Mouse (Mus musculus) MEL (cell line): Measurements from ENCODE around the gene Fam160a1. TPM values are rescaled to one million over a fixed set of nuclear protein-coding genes. Genes with fewer than 3 reads are reported as not detected.

Source experiments
- DNase-seq: peaks from one replicate; pipeline ENCODE4 v3.0.0; 2011; ENCODE audit warnings: low read depth, low spot score
- H3K27ac ChIP-seq: 2 replicates; pipeline ENCODE4 v1.5.1; 2012; ENCODE audit warnings: low read depth, mild to moderate bottlenecking, control low read depth, low read length, moderate library complexity; ENCODE audit not compliant: control insufficient read depth
- H3K27me3 ChIP-seq, 2 experiments: fragments of 150-350 bp in 1 of 2; sonication (generic) in 1 of 2; 2 replicates each; pipeline ENCODE4 v1.6.1; 2012; ENCODE audit warnings: low read length in 2 of 2, mild to moderate bottlenecking in 2 of 2, improper control_type of control experiment in 1 of 2, moderate library complexity in 1 of 2; ENCODE audit not compliant: insufficient read depth in 2 of 2, control insufficient read depth in 1 of 2
- H3K36me3 ChIP-seq, 2 experiments: 2 replicates each; pipeline ENCODE4 v1.6.1; 2012 to 2014; ENCODE audit warnings: low read length in 2 of 2, improper control_type of control experiment in 1 of 2, inconsistent platforms in 1 of 2, mild to moderate bottlenecking in 1 of 2; ENCODE audit not compliant: insufficient read depth in 2 of 2, control insufficient read depth in 1 of 2
- H3K4me1 ChIP-seq, 2 experiments: fragments of 150-350 bp in 1 of 2; sonication (generic) in 1 of 2; 2 replicates each; pipeline ENCODE4 v1.6.1; 2012; ENCODE audit warnings: low read length in 2 of 2, improper control_type of control experiment in 1 of 2, mild to moderate bottlenecking in 1 of 2; ENCODE audit not compliant: insufficient read depth in 2 of 2, control insufficient read depth in 1 of 2
- H3K4me3 ChIP-seq, 2 experiments: fragments of 150-350 bp in 1 of 2; sonication (generic) in 1 of 2; 2 replicates each; pipeline ENCODE4 v1.5.1; 2012; ENCODE audit warnings: low read depth in 2 of 2, low read length in 2 of 2, mild to moderate bottlenecking in 2 of 2, moderate library complexity in 2 of 2, control low read depth in 1 of 2, improper control_type of control experiment in 1 of 2; ENCODE audit not compliant: control insufficient read depth in 1 of 2, insufficient read depth in 1 of 2
- H3K79me2 ChIP-seq: 2 replicates; pipeline ENCODE4 v1.6.1; 2012; ENCODE audit warnings: mild to moderate bottlenecking, low read length, moderate library complexity; ENCODE audit not compliant: control insufficient read depth, poor library complexity, insufficient read depth
- H3K9ac ChIP-seq: 2 replicates; pipeline ENCODE4 v1.6.1; 2012; ENCODE audit warnings: low read depth, mild to moderate bottlenecking, control low read depth, low read length, moderate library complexity; ENCODE audit not compliant: control insufficient read depth, poor library complexity, severe bottlenecking
- H3K9me3 ChIP-seq: fragments of 150-350 bp; sonication (generic); replicated peaks from 2 replicates; pipeline ENCODE4 v1.6.1; 2012; ENCODE audit warnings: mild to moderate bottlenecking, low read length, improper control_type of control experiment, moderate library complexity; ENCODE audit not compliant: insufficient read depth
- BHLHE40 ChIP-seq: IDR thresholded peaks from 2 replicates; pipeline ENCODE4 v1.6.1; 2012; ENCODE audit warnings: low read depth, mild to moderate bottlenecking, inconsistent platforms, low read length, improper control_type of control experiment, borderline replicate concordance
- CHD2 ChIP-seq: IDR thresholded peaks from 2 replicates; pipeline ENCODE4 v1.6.1; 2011; ENCODE audit warnings: low read length, improper control_type of control experiment
- CTCF ChIP-seq, 3 experiments: IDR thresholded peaks in 2 of 3; conservative IDR thresholded peaks in 1 of 3; 2 replicates each; pipeline ENCODE4 v1.5.1; 2011 to 2012; ENCODE audit warnings: low read length in 3 of 3, low read depth in 2 of 3, mild to moderate bottlenecking in 2 of 3, improper control_type of control experiment in 1 of 3, inconsistent platforms in 1 of 3, mixed read lengths in 1 of 3, moderate library complexity in 1 of 3; ENCODE audit not compliant: control insufficient read depth in 1 of 3, insufficient read depth in 1 of 3, poor library complexity in 1 of 3, severe bottlenecking in 1 of 3
- ELF1 ChIP-seq: IDR thresholded peaks from 2 replicates; pipeline ENCODE4 v1.6.1; 2014; ENCODE audit warnings: low read depth, mild to moderate bottlenecking, inconsistent platforms, low read length, improper control_type of control experiment, moderate library complexity
- EP300 ChIP-seq, 2 experiments: IDR thresholded peaks; 2 replicates each; pipeline ENCODE4 v1.6.1; 2011; ENCODE audit warnings: improper control_type of control experiment in 2 of 2, low read length in 2 of 2, low read depth in 1 of 2, mild to moderate bottlenecking in 1 of 2
- ETS1 ChIP-seq: IDR thresholded peaks from 2 replicates; pipeline ENCODE4 v1.6.1; 2012; ENCODE audit warnings: low read depth, mild to moderate bottlenecking, inconsistent platforms, low read length, improper control_type of control experiment, moderate library complexity
- GABPA ChIP-seq: IDR thresholded peaks from 2 replicates; pipeline ENCODE4 v1.6.1; 2012; ENCODE audit warnings: low read depth, mild to moderate bottlenecking, inconsistent platforms, low read length, improper control_type of control experiment, moderate library complexity
- HCFC1 ChIP-seq: IDR thresholded peaks from 2 replicates; pipeline ENCODE4 v1.6.1; 2012; ENCODE audit warnings: low read depth, mild to moderate bottlenecking, inconsistent platforms, low read length, improper control_type of control experiment, moderate library complexity
- KAT2A ChIP-seq: conservative IDR thresholded peaks from 2 replicates; pipeline ENCODE4 v1.6.1; 2012; ENCODE audit warnings: low read depth, low read length, improper control_type of control experiment, inconsistent platforms
- MAFK ChIP-seq: IDR thresholded peaks from 2 replicates; pipeline ENCODE4 v1.6.1; 2011; ENCODE audit warnings: low read depth, mild to moderate bottlenecking, low read length, improper control_type of control experiment, borderline replicate concordance
- MAX ChIP-seq: IDR thresholded peaks from 2 replicates; pipeline ENCODE4 v1.6.1; 2011; ENCODE audit warnings: low read length, improper control_type of control experiment
- MEF2A ChIP-seq: IDR thresholded peaks from 2 replicates; pipeline ENCODE4 v1.6.1; 2014; ENCODE audit warnings: low read depth, mild to moderate bottlenecking, inconsistent platforms, low read length, improper control_type of control experiment; ENCODE audit not compliant: poor library complexity, insufficient replicate concordance, severe bottlenecking; ENCODE audit errors: extremely low read depth
- MXI1 ChIP-seq: IDR thresholded peaks from 2 replicates; pipeline ENCODE4 v1.6.1; 2011; ENCODE audit warnings: mild to moderate bottlenecking, low read depth, low read length, improper control_type of control experiment
- MYB ChIP-seq: IDR thresholded peaks from 2 replicates; pipeline ENCODE4 v1.6.1; 2011; ENCODE audit warnings: mild to moderate bottlenecking, low read depth, low read length, improper control_type of control experiment
- MYC ChIP-seq: IDR thresholded peaks from 2 replicates; pipeline ENCODE4 v1.6.1; 2011; ENCODE audit warnings: low read depth, mild to moderate bottlenecking, low read length, improper control_type of control experiment, moderate library complexity
- NRF1 ChIP-seq: IDR thresholded peaks from 2 replicates; pipeline ENCODE4 v1.6.1; 2014; ENCODE audit warnings: low read depth, mild to moderate bottlenecking, inconsistent platforms, low read length, improper control_type of control experiment, moderate library complexity; ENCODE audit not compliant: poor library complexity, insufficient read depth, severe bottlenecking
- POLR2A ChIP-seq, 2 experiments: IDR thresholded peaks; 2 replicates each; pipeline ENCODE4 v1.6.1; 2011 to 2012; ENCODE audit warnings: low read length in 2 of 2, mild to moderate bottlenecking in 2 of 2, control low read depth in 1 of 2, improper control_type of control experiment in 1 of 2, low read depth in 1 of 2, moderate library complexity in 1 of 2; ENCODE audit not compliant: control insufficient read depth in 1 of 2, insufficient read depth in 1 of 2, poor library complexity in 1 of 2
- POLR2AphosphoS5 ChIP-seq: IDR thresholded peaks from 2 replicates; pipeline ENCODE4 v1.6.1; 2012; ENCODE audit warnings: low read depth, borderline replicate concordance, mild to moderate bottlenecking, inconsistent platforms, low read length, moderate library complexity, mixed read lengths
- SIN3A ChIP-seq: IDR thresholded peaks from 2 replicates; pipeline ENCODE4 v1.6.1; 2012; ENCODE audit warnings: low read length, improper control_type of control experiment, inconsistent platforms
- TBP ChIP-seq: IDR thresholded peaks from 2 replicates; pipeline ENCODE4 v1.8.0; 2011; ENCODE audit warnings: low read depth, low read length, improper control_type of control experiment
- UBTF ChIP-seq: IDR thresholded peaks from 2 replicates; pipeline ENCODE4 v1.6.1; 2012; ENCODE audit warnings: low read depth, mild to moderate bottlenecking, inconsistent platforms, low read length, improper control_type of control experiment, moderate library complexity, borderline replicate concordance; ENCODE audit not compliant: insufficient read depth
- USF2 ChIP-seq, 2 experiments: IDR thresholded peaks; 2 replicates each; pipeline ENCODE4 v1.6.1; 2011 to 2012; ENCODE audit warnings: improper control_type of control experiment in 2 of 2, low read length in 2 of 2, borderline replicate concordance in 1 of 2, inconsistent platforms in 1 of 2, low read depth in 1 of 2, mild to moderate bottlenecking in 1 of 2; ENCODE audit not compliant: insufficient read depth in 1 of 2
- ZKSCAN1 ChIP-seq: IDR thresholded peaks from 2 replicates; pipeline ENCODE4 v1.6.1; 2012; ENCODE audit warnings: low read depth, mild to moderate bottlenecking, inconsistent platforms, low read length, improper control_type of control experiment, moderate library complexity
- ZNF384 ChIP-seq: IDR thresholded peaks from 2 replicates; pipeline ENCODE4 v1.6.1; 2012; ENCODE audit warnings: low read depth, mild to moderate bottlenecking, inconsistent platforms, low read length, improper control_type of control experiment
- polyA plus RNA-seq, 2 experiments: library from polyadenylated mRNA; stranded (reverse) in 1 of 2; unstranded in 1 of 2; fragments of >175 nt in 1 of 2; fragments of >200 nt in 1 of 2; gene quantifications; 2 replicates each; pipeline versions ENCODE4 v1.2.1 to v1.2.4; 2012; ENCODE audit warnings: low replicate concordance in 2 of 2, low read depth in 1 of 2; ENCODE audit not compliant: insufficient read length in 2 of 2, insufficient read depth in 1 of 2, missing spikeins in 1 of 2
- total RNA-seq: library from RNA; depleted of rRNA; stranded (reverse); fragments of 300-350 nt; gene quantifications from 2 replicates; pipeline ENCODE4 v1.2.3, GENCODE M21; 2012

Fam160a1 gene
- total and polyA plus RNA-seq, 3 experiments, result not detected

GRCm38 (mm10) chr3:85619345-85619744 lies 197.7 kb downstream of the Fam160a1 start:
- Histone ChIP-seq H3K4me1 (no peaks in the 10 kb centered on the region), H3K9me3 (no peaks in the 10 kb centered on the region), H3K79me2 (no peaks in the 10 kb centered on the region), H3K4me3 (no peak overlapping the region), H3K27ac (no peak overlapping the region), H3K9ac (no peak overlapping the region), H3K27me3 (no peaks in the 10 kb centered on the region), H3K36me3 (no peaks in the 10 kb centered on the region)
- no peak for DNase-seq
- TF ChIP-seq MXI1 (no peak), MAX (no peak), TBP (no peak), POLR2AphosphoS5 (no peak), ZKSCAN1 (no peak), ELF1 (no peak), KAT2A (no peak), UBTF (no peak), MEF2A (no peak), CHD2 (no peak), POLR2A (IDR thresholded peaks at IDR 0.05; ENCODE audit: control insufficient read depth in 1 of 2, insufficient read depth in 1 of 2, low read depth in 1 of 2, low read length in 2 of 2, poor library complexity in 1 of 2) (no peak), MAFK (no peak), HCFC1 (no peak)

- no peak overlapping the region for H3K27ac ChIP-seq
- H3K4me1 ChIP-seq, result no peaks in the 10 kb centered on the region
- H3K27me3 ChIP-seq, result no peaks in the 10 kb centered on the region
- no peak overlapping the region for H3K4me3 ChIP-seq
- no peaks in the 10 kb centered on the region for H3K36me3 ChIP-seq
- TF ChIP-seq MAFK (no peak), CTCF (IDR thresholded peaks at IDR 0.05 in 2 of 3, conservative IDR thresholded peaks at IDR 0.05 in 1 of 3; ENCODE audit: control insufficient read depth in 1 of 3, insufficient read depth in 1 of 3, low read depth in 2 of 3, low read length in 3 of 3, poor library complexity in 1 of 3, severe bottlenecking in 1 of 3) (peak in 2 of 3 experiments; percentile 11 to 12; a peak in 2 of 6 replicates)
- H3K9ac ChIP-seq, result no peak overlapping the region
- H3K79me2 ChIP-seq, result no peaks in the 10 kb centered on the region
- no peak for DNase-seq
- no peaks in the 10 kb centered on the region for H3K9me3 ChIP-seq
Observed at GRCm38 (mm10) chr3:85618885-85619284, 198.2 kb downstream of the Fam160a1 start.

DNA sequence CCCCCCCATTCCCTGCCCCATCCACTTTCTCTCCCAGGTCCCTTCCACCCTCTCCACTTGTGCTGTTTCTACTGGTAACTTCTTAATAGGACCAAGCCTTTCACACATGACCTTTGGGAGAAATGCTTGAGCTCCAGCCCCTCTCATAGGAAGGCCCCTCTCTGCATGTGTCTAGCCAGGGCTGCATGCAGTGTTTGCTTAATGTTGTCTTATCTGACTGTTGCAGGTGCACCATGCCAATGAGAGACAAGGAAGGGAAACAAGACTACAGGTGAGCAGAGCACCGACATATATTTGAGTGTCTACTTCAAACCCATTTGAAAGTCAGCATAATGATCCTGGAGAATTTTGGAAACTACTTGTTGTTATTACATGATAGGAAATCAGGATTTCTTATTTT lies 200.7 kb downstream of the Fam160a1 start:
- Histone ChIP-seq H3K4me1 (no peaks in the 10 kb centered on the region), H3K27me3 (no peaks in the 10 kb centered on the region), H3K79me2 (no peaks in the 10 kb centered on the region), H3K9me3 (no peaks in the 10 kb centered on the region), H3K36me3 (no peaks in the 10 kb centered on the region), H3K9ac (no peak overlapping the region), H3K4me3 (no peak overlapping the region), H3K27ac (no peak overlapping the region)
- no peak for DNase-seq
- TF ChIP-seq POLR2A (IDR thresholded peaks at IDR 0.05; ENCODE audit: control insufficient read depth in 1 of 2, insufficient read depth in 1 of 2, low read depth in 1 of 2, low read length in 2 of 2, poor library complexity in 1 of 2) (no peak), MYC (no peak), MAX (no peak), USF2 (IDR thresholded peaks at IDR 0.05; ENCODE audit: borderline replicate concordance in 1 of 2, insufficient read depth in 1 of 2, low read depth in 1 of 2, low read length in 2 of 2) (no peak), TBP (no peak), SIN3A (no peak), POLR2AphosphoS5 (no peak), ZNF384 (no peak), NRF1 (no peak), CHD2 (no peak), MYB (no peak), EP300 (IDR thresholded peaks at IDR 0.05; ENCODE audit: low read depth in 1 of 2, low read length in 2 of 2) (no peak), ETS1 (no peak), GABPA (no peak), ELF1 (no peak), BHLHE40 (no peak), MXI1 (no peak)
